Mouse (Mus musculus) c-Kit-positive CD71-positive TER-119-positive erythroid progenitor cells, embryonic 14.5 days (primary cell): Measurements from ENCODE around the gene Aif1.
"Not testable (repeated sequence)": the region's sequence is repeated elsewhere in the genome, so short reads cannot be mapped to it uniquely, and the experiment has no call there.

Experiments
- DNase-seq: peaks from one replicate; pipeline ENCODE4 v3.0.0-alpha.2; 2013; ENCODE audit warnings: low spot score

Aif1 gene

DNA sequence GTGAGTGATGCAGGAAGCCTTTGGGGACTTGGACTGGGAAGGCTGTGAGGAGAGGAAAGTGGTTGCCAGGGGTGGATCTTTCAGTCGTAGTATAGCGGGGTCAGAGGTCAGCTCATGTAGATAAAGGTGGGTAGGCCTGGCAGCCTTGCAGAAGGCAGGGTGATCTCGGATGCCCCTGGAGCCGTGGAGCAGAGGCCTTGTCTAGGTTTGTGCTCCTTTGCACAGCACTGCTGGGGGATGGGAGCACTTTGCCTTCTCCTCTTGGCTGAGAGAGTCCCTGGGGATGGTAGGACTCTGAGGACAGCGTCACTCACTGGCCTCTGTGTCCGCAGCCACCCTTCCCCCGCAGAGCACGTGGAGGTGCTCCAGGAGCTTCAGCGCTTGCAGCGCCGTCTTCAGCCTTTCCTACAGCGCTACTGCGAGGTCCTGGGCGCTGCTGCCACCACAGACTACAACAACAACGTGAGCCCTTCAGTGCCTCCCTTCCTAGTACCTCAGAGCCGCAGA lies 35.3 kb downstream of the Aif1 start:
- no peak for DNase-seq

DNA sequence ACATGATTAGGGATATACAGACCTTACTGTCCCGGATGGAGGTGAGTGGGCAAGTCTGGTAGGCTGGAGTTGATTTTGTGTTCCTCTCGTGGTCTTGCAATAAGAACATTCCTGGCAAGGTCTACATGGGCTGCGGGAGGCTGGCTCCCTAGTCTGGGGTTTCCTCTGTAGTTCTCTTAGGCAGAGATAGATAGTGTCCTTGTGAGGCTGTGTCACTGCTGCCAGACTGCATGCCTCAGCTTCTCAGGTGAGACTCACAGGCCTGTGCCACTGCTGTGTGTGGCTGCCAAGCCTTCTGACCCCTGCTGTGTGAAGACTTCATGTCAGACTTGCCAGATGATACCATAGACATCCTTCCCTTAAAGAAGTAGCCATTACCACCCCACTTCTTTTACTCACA lies 36.6 kb downstream of the Aif1 start:
- no peak for DNase-seq

DNA sequence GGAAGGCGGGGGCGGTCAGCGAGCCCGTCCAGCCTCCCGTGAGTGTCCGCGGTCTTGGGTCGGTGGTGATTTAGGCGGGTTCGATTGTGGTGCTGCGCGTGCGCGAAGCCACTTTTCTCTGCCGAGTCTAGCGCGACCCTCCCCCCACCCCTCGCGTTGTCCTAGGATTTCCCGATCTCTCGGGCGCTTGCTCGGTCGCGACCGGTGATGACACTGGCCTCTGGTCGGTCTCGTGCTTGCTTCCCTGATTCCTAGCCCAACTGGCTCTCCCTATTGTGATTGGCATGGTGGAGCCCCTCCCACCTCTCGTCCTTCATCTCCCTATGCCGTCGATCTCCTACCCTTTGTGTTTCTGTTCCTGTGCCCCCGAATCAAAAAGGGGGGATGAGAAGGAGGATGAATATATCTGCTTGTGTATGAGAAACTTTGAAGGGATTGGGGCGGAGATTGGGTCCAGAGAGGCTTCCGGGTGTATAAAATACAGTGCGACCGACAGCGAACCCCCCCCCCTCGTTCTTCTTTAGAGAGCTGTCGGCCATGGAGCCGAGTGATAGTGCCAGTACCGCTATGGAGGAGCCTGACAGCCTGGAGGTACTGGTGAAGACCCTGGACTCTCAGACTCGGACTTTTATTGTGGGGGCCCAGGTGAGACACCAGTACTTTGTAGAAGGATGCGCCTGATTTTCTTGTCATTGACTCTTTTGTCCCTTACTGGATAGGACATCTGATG lies 40.1 kb downstream of the Aif1 start:
- peak; percentile 65 for DNase-seq

DNA sequence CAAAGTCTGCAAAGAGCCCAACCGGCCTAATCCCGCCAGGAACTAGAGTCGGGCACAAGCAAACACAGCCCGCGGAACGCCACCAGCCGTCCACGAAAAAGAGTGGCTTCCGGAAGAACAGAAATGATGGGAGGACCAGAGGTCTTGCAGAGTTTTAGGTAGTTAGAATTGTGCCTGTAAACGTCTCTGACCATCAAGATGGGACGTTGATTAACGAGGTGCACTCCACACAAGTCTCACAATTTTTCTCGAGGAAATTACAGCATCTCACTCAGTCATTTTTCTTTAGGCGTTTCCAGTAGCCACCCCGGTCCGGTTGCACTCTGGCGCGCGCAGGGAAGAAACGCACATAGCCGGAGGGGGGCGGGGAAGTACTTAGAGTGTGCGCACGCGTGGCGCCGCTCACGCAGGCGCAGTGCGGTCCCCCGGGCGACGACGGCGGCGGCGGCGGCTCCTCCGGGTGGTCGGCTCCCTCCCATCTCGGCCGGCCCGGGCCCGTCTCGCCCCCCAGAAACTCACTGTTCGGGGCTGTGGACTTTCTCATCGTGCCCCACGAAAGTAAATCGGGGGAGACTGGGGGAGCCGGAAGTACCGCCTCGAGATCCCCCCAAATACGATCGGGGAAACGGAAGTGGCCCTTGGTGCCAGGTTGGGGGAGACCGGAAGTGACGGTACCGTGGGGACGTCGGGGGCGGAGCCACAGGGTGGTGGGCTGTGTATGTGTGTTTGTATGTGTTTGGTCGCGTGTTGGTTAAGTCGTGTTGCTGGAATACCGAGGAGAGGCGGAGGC lies 40.9 kb downstream of the Aif1 start, which contains the start of gene Bag6:
TSS of gene Bag6 (plus strand) at position 378 of the 790 bp plus-strand sequence.
- DNase-seq, result peak; percentile 91

GRCm38 (mm10) chr17:35133517-35133916 lies 42.4 kb downstream of the Aif1 start:
- no peak for DNase-seq

GRCm38 (mm10) chr17:35132174-35132560 lies 43.7 kb downstream of the Aif1 start:
- no peak for DNase-seq

- DNase-seq, result no peak
Measured at GRCm38 (mm10) chr17:35131500-35132173, 44.2 kb downstream of the Aif1 start, which contains the start of gene Apom. Gene Apom, minus strand, starts transcription at chr17:35132050.

DNA sequence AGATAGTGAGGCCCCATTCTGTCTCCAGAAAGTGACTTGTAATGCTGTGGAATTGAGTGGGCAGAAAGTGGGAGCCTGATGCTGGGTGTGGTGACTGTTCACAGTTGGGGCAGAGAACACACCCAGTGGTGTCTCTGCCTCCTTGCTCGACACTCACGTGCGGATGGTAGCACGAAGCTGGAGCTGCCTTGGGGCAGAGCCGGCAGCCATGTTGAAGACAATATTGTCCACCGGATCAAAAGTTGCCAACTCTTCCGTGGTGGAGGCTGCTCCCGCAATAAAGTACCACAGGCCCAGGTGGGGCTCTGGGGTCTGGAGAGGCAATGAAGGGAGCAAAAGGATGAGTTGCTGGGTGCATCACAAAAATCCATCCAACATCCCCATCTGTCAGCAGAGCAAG lies 44.8 kb downstream of the Aif1 start:
- DNase-seq, result no peak

DNA sequence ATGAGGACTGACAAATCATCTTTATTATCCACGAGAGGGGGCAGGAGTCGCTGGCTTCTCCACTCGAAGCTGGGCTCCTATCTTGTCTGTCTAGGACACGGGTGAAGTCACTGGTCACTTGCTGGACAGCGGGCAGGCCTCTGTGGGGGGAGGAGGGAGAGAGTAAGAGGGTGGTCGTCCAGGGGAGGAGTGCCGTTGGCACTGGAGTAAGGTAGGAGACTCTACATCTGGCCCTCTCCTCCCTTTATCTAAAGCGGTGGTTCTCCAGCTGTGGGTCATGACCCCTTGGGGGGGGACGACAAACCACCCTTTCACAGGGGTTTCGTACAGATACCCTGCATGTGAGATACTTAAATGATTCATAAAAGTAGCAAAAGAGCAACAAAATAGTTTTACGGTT lies 46.9 kb downstream of the Aif1 start:
- no peak for DNase-seq

DNA sequence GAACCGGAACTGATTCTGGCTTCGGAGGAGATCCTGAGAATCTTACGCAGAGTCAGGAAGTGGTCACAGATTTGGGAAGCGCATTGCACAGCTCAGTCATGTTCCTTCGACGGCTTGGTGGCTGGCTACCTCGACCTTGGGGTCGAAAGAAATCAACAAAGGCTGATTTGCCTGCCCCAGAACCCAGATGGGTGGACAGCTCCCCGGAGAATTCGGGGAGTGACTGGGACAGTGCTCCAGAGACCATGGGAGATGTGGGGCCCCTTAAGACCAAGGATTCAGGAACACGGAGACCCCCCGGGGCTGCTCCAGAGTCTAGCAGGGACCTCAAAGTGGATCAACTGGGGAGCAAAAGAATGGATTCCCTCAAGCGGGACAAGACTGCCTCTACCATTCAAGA lies 48.9 kb downstream of the Aif1 start:
- no peak for DNase-seq

- peak; percentile 65 for DNase-seq
Measured at GRCm38 (mm10) chr17:35126206-35126611, 49.7 kb downstream of the Aif1 start, which contains the start of gene D17H6S53E. Gene D17H6S53E, plus strand, starts transcription at chr17:35126373.

GRCm38 (mm10) chr17:35125578-35125977 lies 50.3 kb downstream of the Aif1 start:
- DNase-seq, result no peak

- no peak for DNase-seq
Measured at GRCm38 (mm10) chr17:35125081-35125480, 50.8 kb downstream of the Aif1 start.

GRCm38 (mm10) chr17:35124261-35124896 lies 51.5 kb downstream of the Aif1 start:
- not testable (repeated sequence) for DNase-seq

GRCm38 (mm10) chr17:35123287-35123686 lies 52.6 kb downstream of the Aif1 start:
- DNase-seq, result not testable (repeated sequence)

DNA sequence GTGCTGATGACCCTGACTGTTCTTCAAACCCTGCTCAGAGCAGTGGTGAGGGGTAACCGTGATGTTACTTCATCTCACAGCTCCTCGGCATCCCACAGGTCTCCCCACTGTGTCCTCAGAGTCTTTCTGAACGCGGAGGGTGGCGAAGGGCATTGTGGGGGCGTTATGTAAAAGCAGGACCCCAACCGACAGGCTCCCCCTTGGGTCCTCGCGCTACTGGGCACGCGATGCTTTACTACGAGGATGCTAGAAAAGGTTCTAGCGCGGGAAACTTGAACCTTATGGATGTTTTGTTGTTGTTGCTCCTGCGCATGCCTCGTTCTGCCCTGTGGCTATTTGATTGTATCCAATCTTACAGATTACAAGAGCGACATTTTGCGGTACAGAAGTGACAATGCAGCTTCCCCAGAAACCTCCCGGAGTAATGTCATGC lies 54.0 kb downstream of the Aif1 start, which contains the start of gene Csnk2b:
TSS of gene Csnk2b (minus strand) at position 183 of the 433 bp plus-strand sequence.
- peak; percentile 59 for DNase-seq

- peak; percentile 95 for DNase-seq
Measured at GRCm38 (mm10) chr17:35121143-35121799, 54.6 kb downstream of the Aif1 start, which contains the start of gene Gpank1. Gene Gpank1, plus strand, starts transcription at chr17:35121455.
